Mouse (Mus musculus) stomach, embryonic 16.5 days (tissue): ENCODE results near the gene Olfr992. TPM values are rescaled to one million over a fixed set of nuclear protein-coding genes. Genes with fewer than 3 reads are reported as not detected.
"Not testable (repeated sequence)": the region's sequence is repeated elsewhere in the genome, so short reads cannot be mapped to it uniquely, and the experiment has no call there.

Source experiments
- ATAC-seq: fragments of 200-750 bp; cut with Nextera tagmentation; 2 replicates; pipeline ENCODE4 v1.8.0; 2017; ENCODE audit warnings: moderate number of reproducible peaks, moderate TSS enrichment; ENCODE audit not compliant: insufficient read depth, low FRiP score
- H3K27ac ChIP-seq: fragments of 300-500 bp; sonication (generic); 2 replicates; pipeline ENCODE4 v1.5.1; 2014; ENCODE audit warnings: low read length
- H3K27me3 ChIP-seq: fragments of 300-500 bp; sonication (generic); 2 replicates; pipeline ENCODE4 v1.6.1; 2014; ENCODE audit warnings: low read length, control low read depth, mixed read lengths; ENCODE audit not compliant: control insufficient read depth, insufficient read depth
- H3K36me3 ChIP-seq: fragments of 300-500 bp; sonication (generic); 2 replicates; pipeline ENCODE4 v1.6.1; 2014; ENCODE audit warnings: low read length; ENCODE audit not compliant: control insufficient read depth, insufficient read depth
- H3K4me1 ChIP-seq: fragments of 300-500 bp; sonication (generic); 2 replicates; pipeline ENCODE4 v1.6.1; 2014; ENCODE audit warnings: low read length, control low read depth, mixed read lengths; ENCODE audit not compliant: control insufficient read depth, insufficient read depth
- H3K4me2 ChIP-seq: fragments of 300-500 bp; sonication (generic); 2 replicates; pipeline ENCODE4 v1.6.1; 2014; ENCODE audit warnings: low read depth, low read length, mixed read lengths
- H3K4me3 ChIP-seq: fragments of 300-500 bp; sonication (generic); replicated peaks from 2 replicates; pipeline ENCODE4 v1.5.1; 2014; ENCODE audit warnings: mild to moderate bottlenecking, low read length
- H3K9ac ChIP-seq: fragments of 300-500 bp; sonication (generic); 2 replicates; pipeline ENCODE4 v1.6.1; 2014; ENCODE audit warnings: low read length
- H3K9me3 ChIP-seq: fragments of 300-500 bp; sonication (generic); replicated peaks from 2 replicates; pipeline ENCODE4 v1.6.1; 2016; ENCODE audit warnings: low read length, control low read depth; ENCODE audit not compliant: control insufficient read depth
- WGBS: fragments of 180-500 bp; shearing (Covaris S2); extraction: QIAGEN DNeasy Blood & Tissue Kit; methylation state at CpG from one replicate; pipeline ENCODE4 v1.1.7; 2014; 5-methylcytosine and 5-hydroxymethylcytosine counted together
- polyA plus RNA-seq: library from polyadenylated mRNA; unstranded; fragments of >200 nt; fragmentation: Nextera tagmentation; extraction: Ambion mirVana; gene quantifications from 2 replicates; pipeline ENCODE4 v1.2.1, GENCODE M21; 2015

Gene Olfr992
- polyA plus RNA-seq: not detected in 2 replicates

DNA sequence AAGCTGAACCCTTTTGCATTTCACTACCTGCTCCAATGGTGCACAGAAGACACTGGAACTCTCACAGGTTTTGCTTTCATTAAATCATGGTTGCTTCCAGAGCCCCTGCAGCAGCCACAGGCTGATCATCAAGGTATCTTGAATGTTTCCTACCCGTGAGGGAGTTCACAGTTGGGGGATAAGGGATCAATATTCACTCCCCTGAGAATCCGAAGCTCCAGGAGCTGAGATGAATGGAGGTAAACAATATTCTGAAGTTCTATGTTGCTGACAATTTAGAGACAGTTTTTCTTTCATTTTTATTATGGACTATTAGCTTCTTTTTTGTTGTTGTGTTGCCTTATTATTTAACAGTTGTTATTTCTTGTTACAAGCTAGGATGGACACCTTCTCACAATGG, at the start of gene Olfr992:
Olfr992 (minus strand) TSS at position 101 of the 400 bp plus-strand sequence.
- WGBS: 34% methylated on average over 2 of the region's 2 CpGs
- Histone ChIP-seq H3K4me1 (no peaks in the 10 kb centered on the region), H3K9ac (no peak within 1 kb of the TSS), H3K4me2 (no peak within 1 kb of the TSS), H3K4me3 (no peak within 1 kb of the TSS), H3K27ac (no peak within 1 kb of the TSS), H3K9me3 (no peaks in the 10 kb centered on the region), H3K36me3 (no peaks in the 10 kb centered on the region), H3K27me3 (no peaks in the 10 kb centered on the region)
- ATAC-seq: no peak

DNA sequence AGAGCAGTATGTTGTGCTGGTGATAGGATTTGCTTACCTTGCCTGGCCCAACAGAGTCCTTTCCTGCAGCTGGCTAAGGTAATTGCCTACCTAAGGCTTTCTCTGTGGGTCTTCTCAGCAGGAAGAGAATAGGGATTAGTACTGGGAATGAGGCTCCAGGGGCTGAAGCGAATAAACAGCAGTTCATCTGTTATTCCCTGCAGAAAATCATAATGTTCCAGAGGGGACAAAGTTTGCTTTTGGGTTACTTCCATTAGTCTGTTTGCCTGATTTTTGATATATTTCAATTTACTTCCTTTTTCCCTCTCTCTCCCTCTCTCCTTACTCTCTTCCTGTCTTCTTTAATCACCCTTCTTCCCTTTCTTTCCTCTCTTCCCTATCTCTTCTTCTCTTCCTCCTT, 34.3 kb upstream of the Olfr992 start, which contains the start of gene Olfr995:
Olfr995 (minus strand) TSS at position 101 of the 400 bp plus-strand sequence.
- Histone ChIP-seq H3K4me1 (no peaks in the 10 kb centered on the region), H3K9me3 (no peaks in the 10 kb centered on the region), H3K27me3 (no peaks in the 10 kb centered on the region), H3K4me2 (no peak within 1 kb of the TSS), H3K9ac (no peak within 1 kb of the TSS), H3K27ac (no peak within 1 kb of the TSS), H3K36me3 (no peaks in the 10 kb centered on the region), H3K4me3 (no peak within 1 kb of the TSS)
- no peak for ATAC-seq
- 29% methylated on average over 1 of the region's 1 CpGs for WGBS

DNA sequence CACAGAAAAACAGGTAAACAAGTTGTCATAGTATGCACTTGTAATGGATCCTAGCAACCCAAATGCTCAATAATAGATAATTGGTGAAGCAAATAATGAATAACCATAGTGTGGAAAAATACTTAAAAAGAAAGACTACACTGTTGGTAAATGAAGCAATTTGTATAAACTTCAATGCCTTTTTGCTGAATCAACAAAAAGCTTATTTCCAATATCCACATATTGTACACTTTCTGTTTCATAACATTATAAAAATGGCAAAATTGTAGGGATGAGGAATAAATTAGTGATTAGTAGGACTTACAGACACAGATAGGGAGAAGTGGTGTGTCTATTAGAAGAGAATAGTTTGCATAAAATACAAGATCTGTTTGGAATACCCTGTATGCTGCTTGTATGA, 33.3 kb upstream of the Olfr992 start:
- Histone ChIP-seq H3K36me3 (no peaks in the 10 kb centered on the region), H3K9ac (no peak overlapping the region), H3K4me2 (no peak overlapping the region), H3K9me3 (no peaks in the 10 kb centered on the region), H3K4me1 (no peaks in the 10 kb centered on the region), H3K27me3 (no peaks in the 10 kb centered on the region), H3K27ac (no peak overlapping the region), H3K4me3 (no peak overlapping the region)
- ATAC-seq: no peak

DNA sequence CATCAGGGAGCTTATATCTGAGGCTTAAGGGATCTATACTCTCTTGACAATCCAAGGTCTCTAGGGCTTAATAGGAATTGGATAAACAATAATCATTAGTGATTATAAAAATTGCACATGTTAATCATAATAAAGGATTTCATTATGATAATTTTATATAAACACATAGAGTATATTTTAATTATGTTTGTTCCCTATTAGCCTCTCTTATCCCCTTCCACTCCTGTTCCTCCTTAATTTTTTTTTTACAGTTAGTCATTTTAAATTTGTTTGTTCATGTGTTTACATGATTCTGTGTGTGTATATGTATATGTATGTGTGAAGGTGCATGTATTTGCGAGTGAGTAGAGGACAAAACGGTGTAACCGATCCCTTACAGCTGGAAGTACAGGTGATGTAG, 27.1 kb upstream of the Olfr992 start, which contains the start of gene Olfr994:
Olfr994 (minus strand) TSS at position 101 of the 400 bp plus-strand sequence.
- no peaks in the 10 kb centered on the region for H3K4me1 ChIP-seq
- no peaks in the 10 kb centered on the region for H3K36me3 ChIP-seq
- H3K9me3 ChIP-seq: no peaks in the 10 kb centered on the region
- no peaks in the 10 kb centered on the region for H3K27me3 ChIP-seq
- H3K4me2 ChIP-seq: no peak within 1 kb of the TSS
- H3K4me3 ChIP-seq: no peak within 1 kb of the TSS
- H3K27ac ChIP-seq: no peak within 1 kb of the TSS
- no peak for ATAC-seq
- no peak within 1 kb of the TSS for H3K9ac ChIP-seq
- 88% methylated on average over 3 of the region's 3 CpGs for whole genome bisulfite sequencing

DNA sequence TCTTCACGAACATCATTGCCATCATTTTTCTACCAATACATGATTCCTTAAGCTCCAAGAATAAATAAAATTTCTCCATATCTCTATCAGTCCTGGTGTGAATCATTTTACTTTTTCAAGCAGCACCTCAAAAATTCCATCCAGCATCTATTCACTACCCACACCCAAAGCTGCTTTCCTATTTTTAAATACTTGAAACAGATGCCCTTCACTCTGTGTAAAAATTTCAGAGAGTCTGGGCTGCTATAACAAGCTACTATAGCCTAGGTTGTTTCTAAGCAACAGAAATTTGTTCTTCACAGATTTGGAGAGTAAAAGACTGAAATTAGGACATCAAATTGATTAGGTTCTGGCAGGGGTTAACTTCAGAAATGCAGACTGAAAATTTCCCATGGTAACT, 16.6 kb upstream of the Olfr992 start:
- Histone ChIP-seq H3K4me1 (no peaks in the 10 kb centered on the region), H3K27ac (no peak overlapping the region), H3K27me3 (no peaks in the 10 kb centered on the region), H3K36me3 (no peaks in the 10 kb centered on the region), H3K4me3 (no peak overlapping the region), H3K9me3 (no peaks in the 10 kb centered on the region), H3K4me2 (no peak overlapping the region), H3K9ac (no peak overlapping the region)
- WGBS: 74% methylated on average over 1 of the region's 1 CpGs
- ATAC-seq: no peak

DNA sequence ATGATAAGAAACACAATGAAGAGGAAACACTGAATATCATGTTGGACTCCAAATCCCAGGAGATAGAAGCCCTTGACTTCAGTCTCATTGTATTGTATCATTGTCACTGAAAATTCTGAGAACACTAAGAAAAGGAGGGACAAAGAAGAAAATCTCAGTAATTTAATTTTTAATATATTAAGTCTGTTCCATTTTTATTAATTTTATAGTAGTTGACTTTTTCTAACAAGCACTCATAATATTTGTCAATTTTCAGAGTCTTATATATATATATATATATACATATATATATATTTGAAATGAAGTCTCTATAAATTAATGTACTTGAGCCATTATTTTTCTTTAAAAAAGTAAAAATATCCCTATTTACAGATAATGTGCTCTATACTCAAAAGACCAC, 5.5 kb upstream of the Olfr992 start, which contains the start of gene Olfr993:
Olfr993 (minus strand) TSS at position 101 of the 400 bp plus-strand sequence.
- Histone ChIP-seq H3K4me2 (no peak within 1 kb of the TSS), H3K9me3 (no peaks in the 10 kb centered on the region), H3K9ac (no peak within 1 kb of the TSS), H3K4me3 (no peak within 1 kb of the TSS), H3K27me3 (no peaks in the 10 kb centered on the region), H3K36me3 (no peaks in the 10 kb centered on the region), H3K4me1 (no peaks in the 10 kb centered on the region), H3K27ac (no peak within 1 kb of the TSS)
- ATAC-seq: no peak

DNA sequence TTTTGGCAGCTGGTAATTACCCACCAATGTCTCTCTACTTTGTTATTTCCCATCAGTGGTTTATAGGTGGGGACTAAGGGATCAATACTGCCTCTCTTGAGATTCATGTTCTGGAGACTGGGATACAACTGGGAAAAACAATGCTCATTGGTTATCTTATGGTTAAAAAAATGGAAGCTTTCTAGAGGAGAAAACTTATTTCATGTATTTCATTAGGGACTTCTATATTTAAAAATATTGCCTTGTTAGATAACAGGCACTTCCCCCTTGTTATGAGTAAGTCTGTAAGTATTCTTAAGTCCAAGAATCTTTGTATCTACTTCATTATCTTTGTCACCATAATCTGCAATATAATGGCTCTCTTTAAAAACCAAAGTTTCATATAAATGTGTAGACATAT, 46.1 kb downstream of the Olfr992 start, which contains the start of gene Olfr988:
Olfr988 (minus strand) TSS at position 101 of the 400 bp plus-strand sequence.
- H3K36me3 ChIP-seq, H3K27ac ChIP-seq, H3K4me2 ChIP-seq, H3K9ac ChIP-seq, ATAC-seq, H3K4me1 ChIP-seq, H3K27me3 ChIP-seq, H3K4me3 ChIP-seq, H3K9me3 ChIP-seq: not testable (repeated sequence)

Other genes with a start within 250 kb of the Olfr992 start
- gene Lrrc55, start 212.3 kb downstream of the Olfr992 start, polyA plus RNA-seq: 3.0 and 4.2 TPM in 2 replicates
- not detected in 2 replicates for gene Olfr987, start 70.2 kb downstream of the Olfr992 start, polyA plus RNA-seq
- gene Olfr988, start 46.2 kb downstream of the Olfr992 start, polyA plus RNA-seq: not detected in 2 replicates
- gene Olfr993, start 5.4 kb upstream of the Olfr992 start, polyA plus RNA-seq: not detected in 2 replicates
- not detected in 2 replicates for gene Olfr994, start 27.0 kb upstream of the Olfr992 start, polyA plus RNA-seq
- gene Olfr995, start 34.2 kb upstream of the Olfr992 start, polyA plus RNA-seq: not detected in 2 replicates
- 19.1 and 25.6 TPM in 2 replicates for gene 4833423E24Rik, start 109.6 kb upstream of the Olfr992 start, polyA plus RNA-seq
- gene Olfr996, start 169.7 kb upstream of the Olfr992 start, polyA plus RNA-seq: not detected in 2 replicates
- gene Olfr998, start 179.5 kb upstream of the Olfr992 start, polyA plus RNA-seq: not detected in 2 replicates
- gene Olfr1000, start 202.4 kb upstream of the Olfr992 start, polyA plus RNA-seq: not detected in 2 replicates
- not detected in 2 replicates for gene Olfr1002, start 241.2 kb upstream of the Olfr992 start, polyA plus RNA-seq